Mouse (Mus musculus) kidney, adult 2 months (tissue): Measurements from ENCODE around the gene Mllt1. TPM values are rescaled to one million over a fixed set of nuclear protein-coding genes. Genes with fewer than 3 reads are reported as not detected.

Source experiments
- DNase-seq: peaks from one replicate; pipeline ENCODE4 v3.0.0; 2021
- H3K27ac ChIP-seq: fragments of 200-500 bp; 2 replicates; pipeline ENCODE4 v1.5.1; 2012; ENCODE audit warnings: low read depth, low read length, control low read depth, inconsistent platforms; ENCODE audit not compliant: insufficient read depth
- H3K27me3 ChIP-seq: fragments of 200-500 bp; replicated peaks from 2 replicates; pipeline ENCODE4 v1.6.1; 2012; ENCODE audit warnings: mild to moderate bottlenecking, moderate library complexity, low read length, inconsistent platforms; ENCODE audit not compliant: control insufficient read depth, insufficient read depth
- H3K36me3 ChIP-seq: fragments of 200-500 bp; 2 replicates; pipeline ENCODE4 v1.6.1; 2012; ENCODE audit warnings: mild to moderate bottlenecking, moderate library complexity, low read length, inconsistent platforms; ENCODE audit not compliant: control insufficient read depth, insufficient read depth
- H3K4me1 ChIP-seq: fragments of 200-500 bp; 2 replicates; pipeline ENCODE4 v1.6.1; 2011; ENCODE audit warnings: low read length; ENCODE audit not compliant: control insufficient read depth, insufficient read depth
- H3K4me3 ChIP-seq: fragments of 200-500 bp; 2 replicates; pipeline ENCODE4 v1.5.1; 2011; ENCODE audit warnings: mild to moderate bottlenecking, low read depth, low read length, control low read depth; ENCODE audit not compliant: insufficient read depth
- CTCF ChIP-seq: fragments of 200-500 bp; conservative IDR thresholded peaks from 2 replicates; pipeline ENCODE4 v1.5.1; 2011; ENCODE audit warnings: low read depth, mild to moderate bottlenecking, control low read depth, low read length, moderate library complexity, mixed read lengths; ENCODE audit not compliant: insufficient read depth, insufficient read length
- POLR2A ChIP-seq: fragments of 200-500 bp; IDR thresholded peaks from one replicate; pipeline ENCODE4 v1.6.1; 2011; ENCODE audit warnings: low read depth, low read length, control low read depth
- WGBS: fragments of 180-500 bp; shearing (Covaris S2); methylation state at CpG from one replicate; pipeline ENCODE4 v1.1.7; 2018; 5-methylcytosine and 5-hydroxymethylcytosine counted together
- polyA plus RNA-seq: library from polyadenylated mRNA; depleted of rRNA; stranded (reverse); fragments of >200 nt; gene quantifications from 2 replicates; pipeline ENCODE4 v1.2.3, GENCODE M21; 2012

Gene Mllt1
- polyA plus RNA-seq, 1 experiment = 30.1 TPM

- Histone ChIP-seq H3K27me3 (no peaks in the 10 kb centered on the region), H3K4me1 (no peaks in the 10 kb centered on the region), H3K27ac (no peak overlapping the region), H3K4me3 (no peak overlapping the region), H3K36me3 (no peaks in the 10 kb centered on the region)
- 88% methylated on average over 6 of the region's 6 CpGs for WGBS
- no peak for DNase-seq
- TF ChIP-seq POLR2A (no peak), CTCF (no peak)
These were observed 38.6 kb downstream of the Mllt1 start for GRCm38 (mm10) chr17:56896513-56897129.

- 67% methylated on average over 9 of the region's 9 CpGs for WGBS
- no peaks in the 10 kb centered on the region for H3K36me3 ChIP-seq
- TF ChIP-seq CTCF (no peak), POLR2A (no peak)
- H3K27me3 ChIP-seq = no peaks in the 10 kb centered on the region
- H3K27ac ChIP-seq = no peak overlapping the region
- DNase-seq = peak; percentile 40
- H3K4me1 ChIP-seq = no peaks in the 10 kb centered on the region
- H3K4me3 ChIP-seq = no peak overlapping the region
These were observed 39.8 kb downstream of the Mllt1 start for GRCm38 (mm10) chr17:56895368-56895918.

- Histone ChIP-seq H3K4me1 (no peaks in the 10 kb centered on the region), H3K36me3 (no peaks in the 10 kb centered on the region), H3K27ac (no peak overlapping the region), H3K4me3 (no peak overlapping the region), H3K27me3 (no peaks in the 10 kb centered on the region)
- WGBS = 97% methylated on average over 2 of the region's 2 CpGs
- no peak for TF ChIP-seq POLR2A
- TF ChIP-seq CTCF = no peak
- no peak for DNase-seq
These were observed 45.2 kb downstream of the Mllt1 start for GRCm38 (mm10) chr17:56890018-56890417.

GRCm38 (mm10) chr17:56888050-56888449, 47.2 kb downstream of the Mllt1 start:
- 79% methylated on average over 2 of the region's 3 CpGs for WGBS
- Histone ChIP-seq H3K4me1 (no peaks in the 10 kb centered on the region), H3K4me3 (no peak overlapping the region), H3K27me3 (no peaks in the 10 kb centered on the region), H3K36me3 (no peaks in the 10 kb centered on the region), H3K27ac (no peak overlapping the region)
- no peak for DNase-seq
- TF ChIP-seq POLR2A (no peak), CTCF (no peak)

GRCm38 (mm10) chr17:56884809-56885208, 50.4 kb downstream of the Mllt1 start:
- Histone ChIP-seq H3K36me3 (no peaks in the 10 kb centered on the region), H3K27me3 (no peaks in the 10 kb centered on the region), H3K4me3 (no peak overlapping the region), H3K27ac (no peak overlapping the region), H3K4me1 (no peaks in the 10 kb centered on the region)
- WGBS = 82% methylated on average over 17 of the region's 17 CpGs
- no peak for TF ChIP-seq POLR2A
- TF ChIP-seq CTCF = no peak
- no peak for DNase-seq

GRCm38 (mm10) chr17:56884331-56884730, 50.9 kb downstream of the Mllt1 start:
- Histone ChIP-seq H3K27me3 (no peaks in the 10 kb centered on the region), H3K4me1 (no peaks in the 10 kb centered on the region), H3K27ac (no peak overlapping the region), H3K4me3 (no peak overlapping the region), H3K36me3 (no peaks in the 10 kb centered on the region)
- TF ChIP-seq POLR2A = no peak
- no peak for TF ChIP-seq CTCF
- DNase-seq = peak; percentile 29
- 34% methylated on average over 5 of the region's 5 CpGs for WGBS

- WGBS = 44% methylated on average over 17 of the region's 17 CpGs
- H3K27me3 ChIP-seq = no peaks in the 10 kb centered on the region
- H3K4me3 ChIP-seq = no peak overlapping the region
- no peaks in the 10 kb centered on the region for H3K4me1 ChIP-seq
- H3K27ac ChIP-seq = no peak overlapping the region
- TF ChIP-seq CTCF (no peak), POLR2A (no peak)
- no peaks in the 10 kb centered on the region for H3K36me3 ChIP-seq
- DNase-seq = no peak
These were observed 51.6 kb downstream of the Mllt1 start for GRCm38 (mm10) chr17:56883612-56884011.
